Mouse (Mus musculus) embryonic facial prominence, embryonic 14.5 days (tissue): Measurements from ENCODE around the gene Has3. TPM values are rescaled to one million over a fixed set of nuclear protein-coding genes. Genes with fewer than 3 reads are reported as not detected.

Experiments
- ATAC-seq: fragments of 200-750 bp; cut with Nextera tagmentation; 2 replicates; pipeline ENCODE4 v1.8.0; 2017; ENCODE audit warnings: low read depth, moderate number of reproducible peaks, moderate TSS enrichment
- DNase-seq: peaks from one replicate; pipeline ENCODE4 v3.0.0-alpha.2; 2015; ENCODE audit warnings: low spot score
- H3K27ac ChIP-seq: fragments of 300-500 bp; sonication (generic); replicated peaks from 2 replicates; pipeline ENCODE4 v1.5.1; 2014; ENCODE audit warnings: low read depth, mild to moderate bottlenecking, low read length, moderate library complexity
- H3K27me3 ChIP-seq: fragments of 300-500 bp; sonication (generic); replicated peaks from 2 replicates; pipeline ENCODE4 v1.6.1; 2014; ENCODE audit warnings: low read length; ENCODE audit not compliant: control insufficient read depth, insufficient read depth
- H3K36me3 ChIP-seq: fragments of 300-500 bp; sonication (generic); 2 replicates; pipeline ENCODE4 v1.6.1; 2014; ENCODE audit warnings: low read length, mixed read lengths; ENCODE audit not compliant: control insufficient read depth, insufficient read depth
- H3K4me1 ChIP-seq: fragments of 300-500 bp; sonication (generic); 2 replicates; pipeline ENCODE4 v1.6.1; 2014; ENCODE audit warnings: antibody characterized with exemption, low read length; ENCODE audit not compliant: control insufficient read depth, insufficient read depth
- H3K4me2 ChIP-seq: fragments of 300-500 bp; sonication (generic); 2 replicates; pipeline ENCODE4 v1.6.1; 2014; ENCODE audit warnings: low read depth, mild to moderate bottlenecking, low read length, moderate library complexity, mixed read lengths
- H3K4me3 ChIP-seq: fragments of 300-500 bp; sonication (generic); 2 replicates; pipeline ENCODE4 v1.5.1; 2014; ENCODE audit warnings: low read depth, mild to moderate bottlenecking, low read length
- H3K9ac ChIP-seq: fragments of 300-500 bp; sonication (generic); 2 replicates; pipeline ENCODE4 v1.6.1; 2014; ENCODE audit warnings: low read depth, mild to moderate bottlenecking, low read length, moderate library complexity, mixed read lengths
- H3K9me3 ChIP-seq: fragments of 300-500 bp; sonication (generic); 2 replicates; pipeline ENCODE4 v1.6.1; 2016; ENCODE audit warnings: low read length; ENCODE audit not compliant: control insufficient read depth
- WGBS: fragments of 180-500 bp; shearing (Covaris S2); extraction: QIAGEN DNeasy Blood & Tissue Kit; methylation state at CpG from one replicate; pipeline ENCODE4 v1.1.7; 2014; 5-methylcytosine and 5-hydroxymethylcytosine counted together
- polyA plus RNA-seq: library from polyadenylated mRNA; unstranded; fragments of >200 nt; fragmentation: Nextera tagmentation; extraction: Ambion mirVana; gene quantifications from 2 replicates; pipeline ENCODE4 v1.2.1, GENCODE M21; 2014

Gene Has3
- polyA plus RNA-seq = 0.70 and 0.77 TPM in 2 replicates

- peak; percentile 59 for DNase-seq
- under 1% methylated on average over 18 of the region's 18 CpGs for WGBS
- no peak for ATAC-seq
- H3K27me3 ChIP-seq = peaks cover 41% of the 10 kb centered on the region
- H3K36me3 ChIP-seq = peaks cover 10% of the 10 kb centered on the region; the same call in 1 of the 2 replicates
- H3K4me1 ChIP-seq = peaks cover 32% of the 10 kb centered on the region
- 0 out of 2 replicates have a peak within 1 kb of the TSS, but pooled peaks have one; percentile 5 for H3K27ac ChIP-seq
- H3K4me2 ChIP-seq = peak within 1 kb of the TSS; percentile 100
- no peaks in the 10 kb centered on the region for H3K9me3 ChIP-seq
- H3K9ac ChIP-seq = peak within 1 kb of the TSS; percentile 65
- peak within 1 kb of the TSS; percentile 63 for H3K4me3 ChIP-seq
Observed at GRCm38 (mm10) chr8:106870051-106870450, at the start of gene Has3. Has3 (plus strand) TSS chr8:106870242.

- H3K9ac ChIP-seq = no peak overlapping the region
- no peak overlapping the region for H3K4me2 ChIP-seq
- no peaks in the 10 kb centered on the region for H3K36me3 ChIP-seq
- no peaks in the 10 kb centered on the region for H3K9me3 ChIP-seq
- 0 out of 2 replicates have a peak, but pooled peaks cover 6% of the 10 kb centered on the region for H3K4me1 ChIP-seq
- DNase-seq = no peak
- 55% methylated on average over 14 of the region's 14 CpGs for WGBS
- H3K27me3 ChIP-seq = no peaks in the 10 kb centered on the region
- no peak overlapping the region for H3K27ac ChIP-seq
- no peak overlapping the region for H3K4me3 ChIP-seq
- 0 out of 2 replicates have a peak, but pooled peaks have one; percentile 17 for ATAC-seq
Observed at GRCm38 (mm10) chr8:106820553-106821515, 49.2 kb upstream of the Has3 start.

GRCm38 (mm10) chr8:106828921-106829320 is 41.1 kb upstream of the Has3 start:
- Histone ChIP-seq H3K4me3 (no peak overlapping the region), H3K4me2 (no peak overlapping the region), H3K36me3 (no peaks in the 10 kb centered on the region), H3K9me3 (no peaks in the 10 kb centered on the region), H3K27me3 (no peaks in the 10 kb centered on the region), H3K9ac (no peak overlapping the region), H3K27ac (no peak overlapping the region), H3K4me1 (no peaks in the 10 kb centered on the region)
- DNase-seq = no peak
- ATAC-seq = no peak
- 81% methylated on average over 6 of the region's 6 CpGs for WGBS

- WGBS = 80% methylated on average over 5 of the region's 5 CpGs
Observed at GRCm38 (mm10) chr8:106829526-106830045, 40.5 kb upstream of the Has3 start.

GRCm38 (mm10) chr8:106834899-106835298 is 35.1 kb upstream of the Has3 start:
- H3K4me2 ChIP-seq = no peak overlapping the region
- H3K4me1 ChIP-seq = no peaks in the 10 kb centered on the region
- H3K9me3 ChIP-seq = no peaks in the 10 kb centered on the region
- 59% methylated on average over 1 of the region's 1 CpGs for WGBS
- no peak for DNase-seq
- no peaks in the 10 kb centered on the region for H3K36me3 ChIP-seq
- no peak overlapping the region for H3K27ac ChIP-seq
- no peak for ATAC-seq
- no peaks in the 10 kb centered on the region for H3K27me3 ChIP-seq
- H3K9ac ChIP-seq = no peak overlapping the region
- no peak overlapping the region for H3K4me3 ChIP-seq

More at GRCm38 (mm10) chr8:106829526-106830045, 40.5 kb upstream of the Has3 start:
- no peak overlapping the region for H3K27ac ChIP-seq
- no peaks in the 10 kb centered on the region for H3K36me3 ChIP-seq
- no peak overlapping the region for H3K4me3 ChIP-seq
- no peaks in the 10 kb centered on the region for H3K27me3 ChIP-seq
- H3K9ac ChIP-seq = no peak overlapping the region
- no peaks in the 10 kb centered on the region for H3K4me1 ChIP-seq
- H3K4me2 ChIP-seq = no peak overlapping the region
- ATAC-seq (no peak), DNase-seq (no peak)
- H3K9me3 ChIP-seq = no peaks in the 10 kb centered on the region

GRCm38 (mm10) chr8:106836525-106836924 is 33.5 kb upstream of the Has3 start:
- DNase-seq (no peak), ATAC-seq (no peak)
- Histone ChIP-seq H3K9me3 (no peaks in the 10 kb centered on the region), H3K4me3 (no peak overlapping the region), H3K4me1 (no peaks in the 10 kb centered on the region), H3K9ac (no peak overlapping the region), H3K36me3 (no peaks in the 10 kb centered on the region), H3K27me3 (no peaks in the 10 kb centered on the region), H3K4me2 (no peak overlapping the region), H3K27ac (no peak overlapping the region)
- 76% methylated on average over 6 of the region's 6 CpGs for WGBS

GRCm38 (mm10) chr8:106838803-106839202 is 31.2 kb upstream of the Has3 start:
- Histone ChIP-seq H3K27ac (no peak overlapping the region), H3K9ac (no peak overlapping the region)

GRCm38 (mm10) chr8:106839209-106840001 is 30.6 kb upstream of the Has3 start:
- ATAC-seq (peak; percentile 26; the same call in 1 of the 2 replicates), DNase-seq (no peak)
- no peak overlapping the region for H3K4me3 ChIP-seq
- H3K4me2 ChIP-seq = no peak overlapping the region
- no peaks in the 10 kb centered on the region for H3K27me3 ChIP-seq
- WGBS = 52% methylated on average over 11 of the region's 11 CpGs
- H3K9ac ChIP-seq = 0 out of 2 replicates have a peak overlapping the region, but pooled peaks have one; percentile 6
- no peak overlapping the region for H3K27ac ChIP-seq
- H3K9me3 ChIP-seq = no peaks in the 10 kb centered on the region
- no peaks in the 10 kb centered on the region for H3K4me1 ChIP-seq
- H3K36me3 ChIP-seq = peaks cover 4% of the 10 kb centered on the region; the same call in 1 of the 2 replicates

More at GRCm38 (mm10) chr8:106838803-106839202, 31.2 kb upstream of the Has3 start:
- peaks cover 4% of the 10 kb centered on the region; the same call in 1 of the 2 replicates for H3K36me3 ChIP-seq
- H3K4me2 ChIP-seq = no peak overlapping the region
- DNase-seq = no peak
- no peaks in the 10 kb centered on the region for H3K9me3 ChIP-seq
- H3K27me3 ChIP-seq = no peaks in the 10 kb centered on the region
- no peak for ATAC-seq
- no peaks in the 10 kb centered on the region for H3K4me1 ChIP-seq
- H3K4me3 ChIP-seq = no peak overlapping the region
- WGBS = 66% methylated on average over 6 of the region's 6 CpGs
